Mouse (Mus musculus): ENCODE measurements around the gene Milr1. TPM values are rescaled to one million over a fixed set of nuclear protein-coding genes. Genes with fewer than 3 reads are reported as not detected.
"Not testable (repeated sequence)": the region's sequence is repeated elsewhere in the genome, so short reads cannot be mapped to it uniquely, and the experiment has no call there.

Milr1 gene
- polyA plus RNA-seq, 1 experiment = 0.77 TPM

GRCm38 (mm10) chr11:106736614-106737013, 14.4 kb upstream of the Milr1 start:
- Histone ChIP-seq H3K27me3 (ENCODE audit: control insufficient read depth, insufficient read depth, low read length) (no peaks in the 10 kb centered on the region), H3K4me1 (ENCODE audit: control insufficient read depth, insufficient read depth, insufficient read length, low read length) (no peaks in the 10 kb centered on the region), H3K36me3 (ENCODE audit: control insufficient read depth, insufficient read depth, low read length) (no peaks in the 10 kb centered on the region), H3K27ac (ENCODE audit: insufficient read depth, low read depth, low read length) (peak overlapping the region; percentile 21; the same call in 1 of the 2 replicates), H3K4me3 (ENCODE audit: low read depth, low read length) (no peak overlapping the region)
- TF ChIP-seq CTCF (IDR thresholded peaks at IDR 0.05; ENCODE audit: extremely low read depth, insufficient read length, insufficient replicate concordance, low read depth, low read length) = no peak
- TF ChIP-seq POLR2A (IDR thresholded peaks at IDR 0.05; ENCODE audit: low read depth, low read length) = no peak
- WGBS = 86% methylated on average over 3 of the region's 3 CpGs

GRCm38 (mm10) chr11:106737178-106737621, 13.8 kb upstream of the Milr1 start:
- no peak overlapping the region for H3K4me3 ChIP-seq (ENCODE audit: low read depth, low read length)
- 0 out of 2 replicates have a peak overlapping the region, but pooled peaks have one; percentile 21 for H3K27ac ChIP-seq (ENCODE audit: insufficient read depth, low read depth, low read length)
- H3K4me1 ChIP-seq (ENCODE audit: control insufficient read depth, insufficient read depth, insufficient read length, low read length) = no peaks in the 10 kb centered on the region
- no peak for TF ChIP-seq CTCF (IDR thresholded peaks at IDR 0.05; ENCODE audit: extremely low read depth, insufficient read length, insufficient replicate concordance, low read depth, low read length)
- no peak for TF ChIP-seq POLR2A (IDR thresholded peaks at IDR 0.05; ENCODE audit: low read depth, low read length)
- 72% methylated on average over 12 of the region's 12 CpGs for WGBS
- no peaks in the 10 kb centered on the region for H3K36me3 ChIP-seq (ENCODE audit: control insufficient read depth, insufficient read depth, low read length)
- H3K27me3 ChIP-seq (ENCODE audit: control insufficient read depth, insufficient read depth, low read length) = no peaks in the 10 kb centered on the region

GRCm38 (mm10) chr11:106739116-106739515, 11.9 kb upstream of the Milr1 start:
- 96% methylated on average over 2 of the region's 2 CpGs for WGBS
- no peaks in the 10 kb centered on the region for H3K4me1 ChIP-seq (ENCODE audit: control insufficient read depth, insufficient read depth, insufficient read length, low read length)
- TF ChIP-seq POLR2A (IDR thresholded peaks at IDR 0.05; ENCODE audit: low read depth, low read length) = no peak
- TF ChIP-seq CTCF (IDR thresholded peaks at IDR 0.05; ENCODE audit: extremely low read depth, insufficient read length, insufficient replicate concordance, low read depth, low read length) = no peak
- no peak overlapping the region for H3K4me3 ChIP-seq (ENCODE audit: low read depth, low read length)
- H3K27me3 ChIP-seq (ENCODE audit: control insufficient read depth, insufficient read depth, low read length) = no peaks in the 10 kb centered on the region
- no peak overlapping the region for H3K27ac ChIP-seq (ENCODE audit: insufficient read depth, low read depth, low read length)
- H3K36me3 ChIP-seq (ENCODE audit: control insufficient read depth, insufficient read depth, low read length) = no peaks in the 10 kb centered on the region

GRCm38 (mm10) chr11:106740724-106741123, 10.3 kb upstream of the Milr1 start:
- not testable (repeated sequence) for H3K4me1 ChIP-seq (ENCODE audit: control insufficient read depth, insufficient read depth, insufficient read length, low read length); H3K27me3 ChIP-seq (ENCODE audit: control insufficient read depth, insufficient read depth, low read length); H3K27ac ChIP-seq (ENCODE audit: insufficient read depth, low read depth, low read length); H3K36me3 ChIP-seq (ENCODE audit: control insufficient read depth, insufficient read depth, low read length); H3K4me3 ChIP-seq (ENCODE audit: low read depth, low read length)
- 93% methylated on average over 5 of the region's 8 CpGs for WGBS

- no peaks in the 10 kb centered on the region for H3K4me1 ChIP-seq (ENCODE audit: control insufficient read depth, insufficient read depth, insufficient read length, low read length)
- no peak overlapping the region for H3K4me3 ChIP-seq (ENCODE audit: low read depth, low read length)
- H3K27ac ChIP-seq (ENCODE audit: insufficient read depth, low read depth, low read length) = no peak overlapping the region
- no peaks in the 10 kb centered on the region for H3K27me3 ChIP-seq (ENCODE audit: control insufficient read depth, insufficient read depth, low read length)
- TF ChIP-seq CTCF (IDR thresholded peaks at IDR 0.05; ENCODE audit: extremely low read depth, insufficient read length, insufficient replicate concordance, low read depth, low read length) = no peak
- no peak for TF ChIP-seq POLR2A (IDR thresholded peaks at IDR 0.05; ENCODE audit: low read depth, low read length)
- no peaks in the 10 kb centered on the region for H3K36me3 ChIP-seq (ENCODE audit: control insufficient read depth, insufficient read depth, low read length)
- WGBS = 88% methylated on average over 6 of the region's 6 CpGs
Observed at GRCm38 (mm10) chr11:106741232-106741631, 9.8 kb upstream of the Milr1 start.

- Histone ChIP-seq H3K27ac (ENCODE audit: insufficient read depth, low read depth, low read length) (no peak overlapping the region), H3K36me3 (ENCODE audit: control insufficient read depth, insufficient read depth, low read length) (no peaks in the 10 kb centered on the region), H3K4me3 (ENCODE audit: low read depth, low read length) (no peak overlapping the region), H3K27me3 (ENCODE audit: control insufficient read depth, insufficient read depth, low read length) (no peaks in the 10 kb centered on the region), H3K4me1 (ENCODE audit: control insufficient read depth, insufficient read depth, insufficient read length, low read length) (no peaks in the 10 kb centered on the region)
- TF ChIP-seq CTCF (IDR thresholded peaks at IDR 0.05; ENCODE audit: extremely low read depth, insufficient read length, insufficient replicate concordance, low read depth, low read length) = no peak
- no peak for TF ChIP-seq POLR2A (IDR thresholded peaks at IDR 0.05; ENCODE audit: low read depth, low read length)
- WGBS = 92% methylated on average over 3 of the region's 3 CpGs
Observed at GRCm38 (mm10) chr11:106741826-106742225, 9.2 kb upstream of the Milr1 start.

- WGBS = 39% methylated on average over 6 of the region's 6 CpGs
- Histone ChIP-seq H3K27ac (ENCODE audit: insufficient read depth, low read depth, low read length) (no peak overlapping the region), H3K4me3 (ENCODE audit: low read depth, low read length) (no peak overlapping the region), H3K4me1 (ENCODE audit: control insufficient read depth, insufficient read depth, insufficient read length, low read length) (no peaks in the 10 kb centered on the region), H3K27me3 (ENCODE audit: control insufficient read depth, insufficient read depth, low read length) (no peaks in the 10 kb centered on the region), H3K36me3 (ENCODE audit: control insufficient read depth, insufficient read depth, low read length) (no peaks in the 10 kb centered on the region)
- TF ChIP-seq CTCF (IDR thresholded peaks at IDR 0.05; ENCODE audit: extremely low read depth, insufficient read length, insufficient replicate concordance, low read depth, low read length) (no peak), POLR2A (IDR thresholded peaks at IDR 0.05; ENCODE audit: low read depth, low read length) (no peak)
Observed at GRCm38 (mm10) chr11:106742388-106742841, 8.6 kb upstream of the Milr1 start.

- 91% methylated on average over 5 of the region's 5 CpGs for WGBS
- Histone ChIP-seq H3K27me3 (ENCODE audit: control insufficient read depth, insufficient read depth, low read length) (no peaks in the 10 kb centered on the region), H3K36me3 (ENCODE audit: control insufficient read depth, insufficient read depth, low read length) (no peaks in the 10 kb centered on the region), H3K4me1 (ENCODE audit: control insufficient read depth, insufficient read depth, insufficient read length, low read length) (no peaks in the 10 kb centered on the region), H3K4me3 (ENCODE audit: low read depth, low read length) (no peak overlapping the region), H3K27ac (ENCODE audit: insufficient read depth, low read depth, low read length) (no peak overlapping the region)
- no peak for TF ChIP-seq CTCF (IDR thresholded peaks at IDR 0.05; ENCODE audit: extremely low read depth, insufficient read length, insufficient replicate concordance, low read depth, low read length)
Observed at GRCm38 (mm10) chr11:106744949-106745348, 6.1 kb upstream of the Milr1 start.

GRCm38 (mm10) chr11:106749557-106750120, 1.4 kb upstream of the Milr1 start:
- not testable (repeated sequence) for H3K4me1 ChIP-seq (ENCODE audit: control insufficient read depth, insufficient read depth, insufficient read length, low read length); H3K36me3 ChIP-seq (ENCODE audit: control insufficient read depth, insufficient read depth, low read length); H3K27me3 ChIP-seq (ENCODE audit: control insufficient read depth, insufficient read depth, low read length)
- H3K27ac ChIP-seq (ENCODE audit: insufficient read depth, low read depth, low read length) = peak overlapping the region; percentile 59
- H3K4me3 ChIP-seq (ENCODE audit: low read depth, low read length) = peak overlapping the region; percentile 49
- 90% methylated on average over 7 of the region's 7 CpGs for WGBS

Data from small intestine, adult 2 months (tissue).